Mouse (Mus musculus) embryonic fibroblast, embryonic 13.5 days (primary cell): ENCODE data around the gene Pitpnc1.

Source experiments
- CTCF ChIP-seq: IDR thresholded peaks from 2 replicates; pipeline ENCODE4 v1.5.1; 2011; ENCODE audit warnings: mild to moderate bottlenecking, control low read depth, low read length, moderate library complexity, borderline replicate concordance; ENCODE audit not compliant: insufficient read depth
- POLR2A ChIP-seq: IDR thresholded peaks from 2 replicates; pipeline ENCODE4 v1.6.1; 2011; ENCODE audit warnings: low read depth, mild to moderate bottlenecking, control low read depth, low read length, moderate library complexity

DNA sequence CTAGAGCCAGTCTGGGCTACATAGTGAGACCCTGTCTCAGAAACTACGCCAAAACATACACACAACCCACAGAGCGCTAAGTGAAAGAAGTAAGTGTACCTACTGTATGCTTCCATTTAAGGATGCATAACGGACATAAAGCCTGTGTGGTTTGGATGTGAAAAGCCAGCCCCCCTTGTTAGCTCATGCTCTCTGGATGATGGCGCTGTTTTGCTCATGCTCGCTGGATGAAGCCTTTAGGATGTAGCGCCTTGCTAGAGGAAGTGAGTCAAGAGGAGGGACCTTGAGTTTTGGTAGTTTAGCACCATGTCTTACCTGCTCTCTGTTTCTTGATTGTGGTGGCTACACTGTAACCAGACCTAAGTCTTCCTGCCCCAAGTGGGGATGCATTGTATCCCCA, 96.9 kb downstream of the Pitpnc1 start:
- TF ChIP-seq CTCF (no peak), POLR2A (no peak)
